Mouse (Mus musculus) kidney, postnatal 0 days (tissue): ENCODE data around the gene Prkn. TPM values are rescaled to one million over a fixed set of nuclear protein-coding genes. Genes with fewer than 3 reads are reported as not detected.

ENCODE experiments used
- ATAC-seq: fragments of 200-750 bp; cut with Nextera tagmentation; replicated peaks from 2 replicates; pipeline ENCODE4 v1.8.0; 2017; ENCODE audit warnings: low read depth, moderate number of reproducible peaks, moderate TSS enrichment, moderate library complexity; ENCODE audit not compliant: low FRiP score
- DNase-seq: peaks from one replicate; pipeline ENCODE4 v3.0.0-alpha.2; 2016; ENCODE audit warnings: low spot score
- H3K27ac ChIP-seq: fragments of 300-500 bp; sonication (generic); 2 replicates; pipeline ENCODE4 v1.5.1; 2014; ENCODE audit warnings: mild to moderate bottlenecking
- H3K27me3 ChIP-seq: fragments of 300-500 bp; sonication (generic); 2 replicates; pipeline ENCODE4 v1.6.1; 2014; ENCODE audit warnings: low read length, mixed read lengths; ENCODE audit not compliant: insufficient read depth
- H3K36me3 ChIP-seq: fragments of 300-500 bp; sonication (generic); 2 replicates; pipeline ENCODE4 v1.6.1; 2014; ENCODE audit warnings: low read length, mixed read lengths; ENCODE audit not compliant: insufficient read depth
- H3K4me1 ChIP-seq: fragments of 300-500 bp; sonication (generic); replicated peaks from 2 replicates; pipeline ENCODE4 v1.6.1; 2014; ENCODE audit warnings: antibody characterized with exemption, low read length, mixed read lengths; ENCODE audit not compliant: insufficient read depth
- H3K4me2 ChIP-seq: fragments of 300-500 bp; sonication (generic); 2 replicates; pipeline ENCODE4 v1.6.1; 2014; ENCODE audit warnings: mild to moderate bottlenecking, low read length, moderate library complexity, mixed read lengths
- H3K4me3 ChIP-seq: fragments of 300-500 bp; sonication (generic); replicated peaks from 2 replicates; pipeline ENCODE4 v1.5.1; 2014; ENCODE audit warnings: low read depth, low read length
- H3K9ac ChIP-seq: fragments of 300-500 bp; sonication (generic); 2 replicates; pipeline ENCODE4 v1.6.1; 2014; ENCODE audit warnings: low read depth, low read length
- H3K9me3 ChIP-seq: fragments of 300-500 bp; sonication (generic); replicated peaks from 2 replicates; pipeline ENCODE4 v1.6.1; 2016; ENCODE audit warnings: low read length, inconsistent platforms, mixed read lengths
- CTCF ChIP-seq: IDR thresholded peaks from 2 replicates; pipeline ENCODE4 v1.5.1; 2016; ENCODE audit warnings: antibody characterized with exemption, low read depth, mild to moderate bottlenecking, moderate library complexity
- WGBS: fragments of 180-500 bp; shearing (Covaris S2); extraction: QIAGEN DNeasy Blood & Tissue Kit; methylation state at CpG from one replicate; pipeline ENCODE4 v1.1.7; 2014; 5-methylcytosine and 5-hydroxymethylcytosine counted together
- polyA plus RNA-seq: library from polyadenylated mRNA; unstranded; fragments of >200 nt; fragmentation: Nextera tagmentation; extraction: Ambion mirVana; gene quantifications from 2 replicates; pipeline ENCODE4 v1.2.1, GENCODE M21; 2015

Gene Prkn
- polyA plus RNA-seq, 1 experiment from 2014 or later = 3.6 TPM

DNA sequence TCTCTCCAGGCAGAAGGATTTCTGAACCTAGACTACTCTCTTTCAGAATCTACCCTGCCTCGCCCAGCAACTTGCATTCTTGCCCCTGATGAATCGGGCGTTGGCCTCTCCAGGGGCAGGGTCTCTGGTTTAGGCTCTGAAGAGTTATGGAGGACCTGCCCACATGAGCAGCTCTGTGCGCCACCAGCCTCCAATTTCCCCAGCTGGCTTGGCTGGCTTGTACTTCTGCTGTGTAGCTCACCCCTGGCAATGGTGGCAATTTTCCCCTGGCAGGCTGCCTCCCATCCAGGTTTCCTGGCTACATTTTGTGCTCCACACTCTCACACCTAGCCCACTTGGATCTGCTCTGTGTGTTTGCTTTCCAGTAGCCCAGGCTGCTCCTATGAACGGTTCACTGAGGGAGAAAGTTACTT lies 1205.7 kb downstream of the Prkn start:
- no peak for DNase-seq
- Histone ChIP-seq H3K27me3 (no peaks in the 10 kb centered on the region), H3K4me1 (no peaks in the 10 kb centered on the region), H3K4me3 (no peak overlapping the region), H3K4me2 (no peak overlapping the region), H3K27ac (no peak overlapping the region), H3K9ac (no peak overlapping the region), H3K9me3 (no peaks in the 10 kb centered on the region), H3K36me3 (no peaks in the 10 kb centered on the region)
- 50% methylated on average over 5 of the region's 5 CpGs for WGBS
- no peak for TF ChIP-seq CTCF
- no peak for ATAC-seq

DNA sequence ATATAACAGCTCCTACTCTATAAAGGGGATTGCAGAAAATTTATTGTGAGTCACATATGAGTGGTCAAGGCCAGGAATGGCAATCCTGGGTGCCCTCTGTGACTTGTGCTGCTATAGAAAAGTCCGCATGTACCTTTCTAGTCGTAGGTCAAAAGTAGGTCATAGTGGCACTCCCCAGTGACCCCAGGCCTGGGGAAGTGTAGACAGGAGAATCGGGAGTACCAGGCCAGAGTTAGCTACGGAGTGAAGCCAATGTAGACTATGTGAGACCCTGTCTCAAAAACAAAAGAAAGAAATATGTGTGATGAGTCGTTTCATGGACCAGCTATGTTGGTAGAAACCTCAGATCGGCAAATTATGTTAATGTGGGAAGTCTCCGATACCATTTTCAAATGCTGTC lies 1206.8 kb downstream of the Prkn start:
- TF ChIP-seq CTCF = no peak
- WGBS = 73% methylated on average over 7 of the region's 7 CpGs
- DNase-seq (no peak), ATAC-seq (no peak)
- Histone ChIP-seq H3K4me2 (no peak overlapping the region), H3K9me3 (no peaks in the 10 kb centered on the region), H3K27ac (no peak overlapping the region), H3K4me3 (no peak overlapping the region), H3K36me3 (no peaks in the 10 kb centered on the region), H3K27me3 (no peaks in the 10 kb centered on the region), H3K9ac (no peak overlapping the region), H3K4me1 (no peaks in the 10 kb centered on the region)

DNA sequence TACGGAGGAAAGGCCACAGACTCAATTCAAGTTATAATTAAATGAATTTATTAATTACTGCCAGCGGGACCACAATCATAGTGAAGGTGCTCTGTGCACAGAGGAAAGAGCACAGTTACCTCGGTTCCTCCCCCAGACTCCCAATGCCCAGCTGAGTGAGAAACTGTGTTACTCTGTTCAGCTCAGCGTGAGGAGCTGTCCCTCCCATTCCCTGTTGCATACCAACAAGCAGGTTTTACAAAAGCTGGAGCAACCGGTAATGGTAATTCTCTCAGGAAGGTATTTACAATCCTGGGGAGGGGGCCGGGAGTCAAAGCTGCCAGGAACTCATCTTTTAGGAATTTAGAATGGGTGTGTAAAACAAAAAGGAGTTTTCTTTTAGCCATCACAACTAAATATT lies 1207.3 kb downstream of the Prkn start:
- H3K9me3 ChIP-seq = no peaks in the 10 kb centered on the region
- no peaks in the 10 kb centered on the region for H3K4me1 ChIP-seq
- no peaks in the 10 kb centered on the region for H3K27me3 ChIP-seq
- no peak for DNase-seq
- no peak overlapping the region for H3K9ac ChIP-seq
- no peaks in the 10 kb centered on the region for H3K36me3 ChIP-seq
- no peak overlapping the region for H3K27ac ChIP-seq
- H3K4me2 ChIP-seq = no peak overlapping the region
- TF ChIP-seq CTCF = no peak
- no peak overlapping the region for H3K4me3 ChIP-seq
- no peak for ATAC-seq
- 33% methylated on average over 6 of the region's 6 CpGs for WGBS

DNA sequence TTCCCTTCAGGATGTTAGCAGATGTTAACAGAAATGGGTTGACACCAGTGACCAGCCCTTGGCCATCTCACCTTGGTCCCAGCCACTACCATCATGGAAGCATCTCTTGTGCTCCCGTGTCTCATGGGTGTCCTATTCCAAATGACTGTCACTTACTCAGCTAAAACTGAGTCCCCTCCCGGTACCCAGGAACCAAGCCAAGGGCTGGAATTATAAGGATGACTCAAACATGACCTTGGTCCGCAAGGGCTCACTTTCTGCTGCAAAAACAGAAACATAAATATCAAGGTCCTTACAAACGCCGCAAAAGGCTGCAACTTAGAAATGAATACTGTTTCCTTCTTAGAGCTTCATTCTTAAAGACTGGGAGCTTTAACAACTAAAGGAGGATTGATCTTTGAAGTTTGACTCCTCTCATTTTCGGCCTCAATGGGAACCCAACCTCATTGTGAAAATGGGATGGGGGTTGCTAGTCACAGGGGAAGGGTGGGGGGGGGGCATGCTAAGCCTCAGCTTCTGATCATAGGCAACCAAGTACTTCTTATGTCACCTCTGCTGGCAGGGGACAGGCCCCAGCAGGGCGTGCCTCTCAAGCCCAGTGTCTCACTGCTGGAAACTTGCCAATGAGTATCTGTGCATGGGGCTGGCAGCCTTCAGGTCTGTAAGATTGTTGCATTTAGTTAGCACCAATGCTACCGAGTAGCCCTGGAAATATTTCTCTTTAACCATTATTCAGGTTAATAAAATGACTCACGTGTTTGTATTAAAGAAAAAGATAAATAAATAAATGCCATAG lies 1208.7 kb downstream of the Prkn start:
- no peak overlapping the region for H3K4me2 ChIP-seq
- no peaks in the 10 kb centered on the region for H3K36me3 ChIP-seq
- ATAC-seq (no peak), DNase-seq (no peak)
- H3K27me3 ChIP-seq = no peaks in the 10 kb centered on the region
- no peak overlapping the region for H3K9ac ChIP-seq
- H3K4me3 ChIP-seq = no peak overlapping the region
- TF ChIP-seq CTCF = no peak
- no peaks in the 10 kb centered on the region for H3K9me3 ChIP-seq
- no peaks in the 10 kb centered on the region for H3K4me1 ChIP-seq
- whole genome bisulfite sequencing = 71% methylated on average over 9 of the region's 9 CpGs
- no peak overlapping the region for H3K27ac ChIP-seq

DNA sequence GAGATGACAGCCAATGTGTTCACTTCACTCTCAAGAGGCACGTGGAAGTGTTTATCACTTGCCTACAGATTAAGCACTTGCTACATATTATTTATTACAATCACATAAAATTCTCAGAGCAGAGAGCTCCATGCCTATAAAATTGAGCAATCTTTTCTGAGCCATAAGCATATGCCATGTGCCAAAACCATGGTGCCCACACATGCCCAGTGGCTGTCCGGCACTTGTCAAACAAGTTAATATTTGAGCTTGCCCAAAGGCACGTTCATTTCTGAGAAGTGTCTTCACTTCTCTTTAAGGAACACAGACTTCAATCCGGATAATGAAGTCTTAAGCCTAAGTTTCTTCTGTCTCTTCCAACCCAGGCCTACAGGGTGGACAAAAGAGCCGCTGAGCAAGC lies 1210.1 kb downstream of the Prkn start:
- H3K4me3 ChIP-seq = no peak overlapping the region
- H3K4me1 ChIP-seq = no peaks in the 10 kb centered on the region
- H3K27me3 ChIP-seq = no peaks in the 10 kb centered on the region
- H3K9ac ChIP-seq = no peak overlapping the region
- no peak for TF ChIP-seq CTCF
- no peaks in the 10 kb centered on the region for H3K9me3 ChIP-seq
- no peak overlapping the region for H3K27ac ChIP-seq
- H3K4me2 ChIP-seq = no peak overlapping the region
- 81% methylated on average over 5 of the region's 5 CpGs for whole genome bisulfite sequencing
- DNase-seq (no peak), ATAC-seq (no peak)
- H3K36me3 ChIP-seq = no peaks in the 10 kb centered on the region

DNA sequence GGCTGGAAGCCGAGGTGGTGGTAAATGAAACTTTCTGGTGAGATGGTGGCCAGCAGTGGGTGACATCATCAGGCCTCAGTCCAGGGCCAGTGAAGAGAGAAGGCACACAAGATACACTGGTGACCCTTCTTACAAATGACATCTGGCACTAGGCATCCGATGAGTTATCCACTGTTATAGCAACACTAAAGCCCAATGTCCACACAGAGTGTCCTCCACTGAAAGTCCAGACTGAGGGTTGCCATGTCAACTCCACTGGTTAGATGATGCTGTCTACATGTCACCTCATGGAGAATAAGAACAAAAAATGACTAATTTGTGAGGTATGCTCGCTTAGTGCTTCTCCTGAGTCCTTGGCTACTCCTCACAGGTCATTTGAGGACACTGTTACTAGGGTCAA lies 1210.8 kb downstream of the Prkn start:
- no peaks in the 10 kb centered on the region for H3K9me3 ChIP-seq
- H3K4me2 ChIP-seq = no peak overlapping the region
- no peak overlapping the region for H3K27ac ChIP-seq
- H3K27me3 ChIP-seq = no peaks in the 10 kb centered on the region
- 75% methylated on average over 3 of the region's 3 CpGs for WGBS
- no peak overlapping the region for H3K4me3 ChIP-seq
- no peak for ATAC-seq
- DNase-seq = no peak
- TF ChIP-seq CTCF = no peak
- H3K4me1 ChIP-seq = no peaks in the 10 kb centered on the region
- H3K9ac ChIP-seq = no peak overlapping the region
- H3K36me3 ChIP-seq = no peaks in the 10 kb centered on the region

DNA sequence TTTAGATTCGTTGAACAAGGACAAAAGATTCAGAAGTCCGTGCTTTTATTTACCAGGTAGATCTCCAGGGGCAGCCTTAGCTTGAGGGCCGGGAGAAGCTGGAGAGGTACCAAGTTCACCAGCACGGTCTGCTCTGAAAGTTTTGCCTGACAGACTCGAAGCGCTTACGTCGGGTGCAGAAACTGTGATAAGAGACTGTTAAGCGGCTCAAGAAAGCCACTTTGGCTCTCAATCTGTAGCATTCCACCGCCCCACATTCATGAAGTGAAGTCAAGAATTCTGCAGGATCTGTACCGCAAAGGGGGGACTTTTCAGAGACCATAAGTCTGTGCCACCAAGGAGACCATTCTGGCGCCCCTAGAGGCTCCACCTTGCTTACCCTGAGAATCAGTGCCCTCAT lies 1212.5 kb downstream of the Prkn start:
- no peak for TF ChIP-seq CTCF
- H3K9ac ChIP-seq = no peak overlapping the region
- no peak for DNase-seq
- no peaks in the 10 kb centered on the region for H3K9me3 ChIP-seq
- no peaks in the 10 kb centered on the region for H3K27me3 ChIP-seq
- no peak overlapping the region for H3K27ac ChIP-seq
- no peak for ATAC-seq
- H3K4me2 ChIP-seq = no peak overlapping the region
- H3K4me3 ChIP-seq = no peak overlapping the region
- H3K36me3 ChIP-seq = no peaks in the 10 kb centered on the region
- no peaks in the 10 kb centered on the region for H3K4me1 ChIP-seq
- WGBS = 91% methylated on average over 12 of the region's 12 CpGs
